Mouse (Mus musculus) kidney, adult 2 months (tissue): ENCODE data around the gene Clta. TPM values are rescaled to one million over a fixed set of nuclear protein-coding genes. Genes with fewer than 3 reads are reported as not detected.

Source experiments
- DNase-seq: peaks from one replicate; pipeline ENCODE4 v3.0.0; 2021
- H3K27ac ChIP-seq: fragments of 200-500 bp; 2 replicates; pipeline ENCODE4 v1.5.1; 2012; ENCODE audit warnings: low read depth, low read length, control low read depth, inconsistent platforms; ENCODE audit not compliant: insufficient read depth
- H3K27me3 ChIP-seq: fragments of 200-500 bp; replicated peaks from 2 replicates; pipeline ENCODE4 v1.6.1; 2012; ENCODE audit warnings: mild to moderate bottlenecking, moderate library complexity, low read length, inconsistent platforms; ENCODE audit not compliant: control insufficient read depth, insufficient read depth
- H3K36me3 ChIP-seq: fragments of 200-500 bp; 2 replicates; pipeline ENCODE4 v1.6.1; 2012; ENCODE audit warnings: mild to moderate bottlenecking, moderate library complexity, low read length, inconsistent platforms; ENCODE audit not compliant: control insufficient read depth, insufficient read depth
- H3K4me1 ChIP-seq: fragments of 200-500 bp; 2 replicates; pipeline ENCODE4 v1.6.1; 2011; ENCODE audit warnings: low read length; ENCODE audit not compliant: control insufficient read depth, insufficient read depth
- H3K4me3 ChIP-seq: fragments of 200-500 bp; 2 replicates; pipeline ENCODE4 v1.5.1; 2011; ENCODE audit warnings: mild to moderate bottlenecking, low read depth, low read length, control low read depth; ENCODE audit not compliant: insufficient read depth
- CTCF ChIP-seq: fragments of 200-500 bp; conservative IDR thresholded peaks from 2 replicates; pipeline ENCODE4 v1.5.1; 2011; ENCODE audit warnings: low read depth, mild to moderate bottlenecking, control low read depth, low read length, moderate library complexity, mixed read lengths; ENCODE audit not compliant: insufficient read depth, insufficient read length
- POLR2A ChIP-seq: fragments of 200-500 bp; IDR thresholded peaks from one replicate; pipeline ENCODE4 v1.6.1; 2011; ENCODE audit warnings: low read depth, low read length, control low read depth
- WGBS: fragments of 180-500 bp; shearing (Covaris S2); methylation state at CpG from one replicate; pipeline ENCODE4 v1.1.7; 2018; 5-methylcytosine and 5-hydroxymethylcytosine counted together
- polyA plus RNA-seq: library from polyadenylated mRNA; depleted of rRNA; stranded (reverse); fragments of >200 nt; gene quantifications from 2 replicates; pipeline ENCODE4 v1.2.3, GENCODE M21; 2012

The Clta gene
- polyA plus RNA-seq, 1 experiment = 261 TPM

GRCm38 (mm10) chr4:43973526-43973981 lies 30.7 kb upstream of the Clta start:
- Histone ChIP-seq H3K27ac (no peak overlapping the region), H3K4me3 (no peak overlapping the region), H3K4me1 (no peaks in the 10 kb centered on the region; the same call in 1 of the 2 replicates), H3K36me3 (no peaks in the 10 kb centered on the region), H3K27me3 (no peaks in the 10 kb centered on the region)
- DNase-seq = peak; percentile 36
- 49% methylated on average over 4 of the region's 4 CpGs for WGBS
- TF ChIP-seq POLR2A = no peak
- no peak for TF ChIP-seq CTCF

- no peak for TF ChIP-seq CTCF
- no peak for TF ChIP-seq POLR2A
- H3K27ac ChIP-seq = no peak overlapping the region
- H3K4me3 ChIP-seq = no peak overlapping the region
- DNase-seq = no peak
- no peaks in the 10 kb centered on the region; the same call in 1 of the 2 replicates for H3K4me1 ChIP-seq
- H3K27me3 ChIP-seq = no peaks in the 10 kb centered on the region
- 86% methylated on average over 10 of the region's 10 CpGs for WGBS
- no peaks in the 10 kb centered on the region for H3K36me3 ChIP-seq
Observed at GRCm38 (mm10) chr4:43974914-43975616, 29.2 kb upstream of the Clta start.

GRCm38 (mm10) chr4:43976223-43976740 lies 28.0 kb upstream of the Clta start:
- no peak for TF ChIP-seq POLR2A
- no peak for TF ChIP-seq CTCF
- Histone ChIP-seq H3K4me3 (no peak overlapping the region), H3K4me1 (no peaks in the 10 kb centered on the region; the same call in 1 of the 2 replicates), H3K36me3 (no peaks in the 10 kb centered on the region), H3K27ac (no peak overlapping the region), H3K27me3 (no peaks in the 10 kb centered on the region)
- no peak for DNase-seq
- 81% methylated on average over 6 of the region's 6 CpGs for WGBS

- Histone ChIP-seq H3K27ac (peak overlapping the region; percentile 52; the same call in 1 of the 2 replicates), H3K4me1 (no peaks in the 10 kb centered on the region), H3K4me3 (no peak overlapping the region), H3K36me3 (no peaks in the 10 kb centered on the region), H3K27me3 (no peaks in the 10 kb centered on the region)
- peak; percentile 34 for DNase-seq
- no peak for TF ChIP-seq POLR2A
- TF ChIP-seq CTCF = no peak
- WGBS = 39% methylated on average over 17 of the region's 17 CpGs
Observed at GRCm38 (mm10) chr4:43978521-43979443, 25.5 kb upstream of the Clta start.

GRCm38 (mm10) chr4:43979746-43980145 lies 24.5 kb upstream of the Clta start:
- Histone ChIP-seq H3K27me3 (no peaks in the 10 kb centered on the region), H3K4me3 (no peak overlapping the region), H3K36me3 (no peaks in the 10 kb centered on the region), H3K4me1 (no peaks in the 10 kb centered on the region), H3K27ac (no peak overlapping the region)
- WGBS = 49% methylated on average over 3 of the region's 3 CpGs
- peak; percentile 53 for DNase-seq
- TF ChIP-seq POLR2A = no peak
- no peak for TF ChIP-seq CTCF

GRCm38 (mm10) chr4:43980236-43980635 lies 24.0 kb upstream of the Clta start:
- no peaks in the 10 kb centered on the region for H3K4me1 ChIP-seq
- no peak for TF ChIP-seq CTCF
- 78% methylated on average over 4 of the region's 4 CpGs for WGBS
- H3K27me3 ChIP-seq = no peaks in the 10 kb centered on the region
- no peak overlapping the region for H3K4me3 ChIP-seq
- DNase-seq = no peak
- no peaks in the 10 kb centered on the region for H3K36me3 ChIP-seq
- H3K27ac ChIP-seq = no peak overlapping the region

- TF ChIP-seq POLR2A (no peak), CTCF (no peak)
- no peak for DNase-seq
- H3K4me3 ChIP-seq = no peak overlapping the region
- no peaks in the 10 kb centered on the region for H3K27me3 ChIP-seq
- H3K27ac ChIP-seq = no peak overlapping the region
- no peaks in the 10 kb centered on the region for H3K36me3 ChIP-seq
- no peaks in the 10 kb centered on the region for H3K4me1 ChIP-seq
- 91% methylated on average over 6 of the region's 6 CpGs for WGBS
Observed at GRCm38 (mm10) chr4:43980846-43981245, 23.4 kb upstream of the Clta start.
